Mouse (Mus musculus): Measurements from ENCODE around the gene Wnt6. TPM values are rescaled to one million over a fixed set of nuclear protein-coding genes. Genes with fewer than 3 reads are reported as not detected.

Gene Wnt6
- total RNA-seq, 1 experiment = 2.8 TPM

GRCm38 (mm10) chr1:74797459-74797858 lies 25.8 kb downstream of the Wnt6 start:
- no peak overlapping the region for H3K4me3 ChIP-seq (ENCODE audit: insufficient read depth in 1 of 2, low read depth in 1 of 2, low read length in 2 of 2, poor library complexity in 1 of 2, severe bottlenecking in 1 of 2)
- in situ Hi-C loops (cut with MboI; ENCODE audit: low sequenced_read_pairs in 2 of 2, unreplicated experiment in 2 of 2) = no loop called here
- DNase-seq (ENCODE audit: low read depth, low spot score) = no peak
- peaks cover 0 to 4% of the 10 kb centered on the region in 2 experiments; a peak in 1 of 4 replicates for H3K4me1 ChIP-seq (ENCODE audit: control insufficient read depth in 2 of 2, insufficient read depth in 2 of 2, low read length in 2 of 2, poor library complexity in 1 of 2)
- no peaks in the 10 kb centered on the region for H3K36me3 ChIP-seq (ENCODE audit: control insufficient read depth, insufficient read depth, low read length, poor library complexity, severe bottlenecking)
- no peaks in the 10 kb centered on the region for H3K9me3 ChIP-seq (ENCODE audit: control insufficient read depth, insufficient read depth, low read depth, low read length)
- H3K9ac ChIP-seq (ENCODE audit: insufficient read depth, low read depth, low read length, poor library complexity, severe bottlenecking) = no peak overlapping the region
- no peak overlapping the region for H3K27ac ChIP-seq (ENCODE audit: insufficient read depth, low read depth, low read length, poor library complexity, severe bottlenecking)
- no peak for TF ChIP-seq MAFK (IDR thresholded peaks at IDR 0.05; ENCODE audit: insufficient read depth, low read depth, low read length)
- no peak for TF ChIP-seq CHD2 (IDR thresholded peaks at IDR 0.05; ENCODE audit: low read depth, low read length)
- no peak for TF ChIP-seq ZC3H11A (IDR thresholded peaks at IDR 0.05; ENCODE audit: borderline replicate concordance, low read depth, low read length)
- TF ChIP-seq HCFC1 (IDR thresholded peaks at IDR 0.05; ENCODE audit: borderline replicate concordance, insufficient read depth, low read length) = no peak
- no peak for TF ChIP-seq ZNF384 (IDR thresholded peaks at IDR 0.05; ENCODE audit: low read depth, low read length)

GRCm38 (mm10) chr1:74800424-74800888 lies 28.8 kb downstream of the Wnt6 start:
- in situ Hi-C loops (cut with MboI; ENCODE audit: low sequenced_read_pairs in 2 of 2, unreplicated experiment in 2 of 2) = loop anchor here in 1 of 2 experiments (5.0 to 10.0 kb wide), 2 partner anchors 54 to 82 kb away; partner anchors contain the start of gene Cdk5r2
- no peak for DNase-seq (ENCODE audit: low read depth, low spot score)
- H3K36me3 ChIP-seq (ENCODE audit: control insufficient read depth, insufficient read depth, low read length, poor library complexity, severe bottlenecking) = no peaks in the 10 kb centered on the region
- peak overlapping the region in 1 of 2 experiments; percentile 32; a peak in 3 of 4 replicates for H3K4me3 ChIP-seq (ENCODE audit: insufficient read depth in 1 of 2, low read depth in 1 of 2, low read length in 2 of 2, poor library complexity in 1 of 2, severe bottlenecking in 1 of 2)
- no peaks in the 10 kb centered on the region for H3K9me3 ChIP-seq (ENCODE audit: control insufficient read depth, insufficient read depth, low read depth, low read length)
- no peak overlapping the region for H3K9ac ChIP-seq (ENCODE audit: insufficient read depth, low read depth, low read length, poor library complexity, severe bottlenecking)
- no peak for TF ChIP-seq CHD2 (IDR thresholded peaks at IDR 0.05; ENCODE audit: low read depth, low read length)
- TF ChIP-seq ZC3H11A (IDR thresholded peaks at IDR 0.05; ENCODE audit: borderline replicate concordance, low read depth, low read length) = no peak
- no peak for TF ChIP-seq ZNF384 (IDR thresholded peaks at IDR 0.05; ENCODE audit: low read depth, low read length)
- TF ChIP-seq HCFC1 (IDR thresholded peaks at IDR 0.05; ENCODE audit: borderline replicate concordance, insufficient read depth, low read length) = no peak
- no peak for TF ChIP-seq MAFK (IDR thresholded peaks at IDR 0.05; ENCODE audit: insufficient read depth, low read depth, low read length)
- H3K4me1 ChIP-seq (ENCODE audit: control insufficient read depth in 2 of 2, insufficient read depth in 2 of 2, low read length in 2 of 2, poor library complexity in 1 of 2) = peaks cover 0 to 12% of the 10 kb centered on the region in 2 experiments; a peak in 1 of 4 replicates
- no peak overlapping the region for H3K27ac ChIP-seq (ENCODE audit: insufficient read depth, low read depth, low read length, poor library complexity, severe bottlenecking)

DNA sequence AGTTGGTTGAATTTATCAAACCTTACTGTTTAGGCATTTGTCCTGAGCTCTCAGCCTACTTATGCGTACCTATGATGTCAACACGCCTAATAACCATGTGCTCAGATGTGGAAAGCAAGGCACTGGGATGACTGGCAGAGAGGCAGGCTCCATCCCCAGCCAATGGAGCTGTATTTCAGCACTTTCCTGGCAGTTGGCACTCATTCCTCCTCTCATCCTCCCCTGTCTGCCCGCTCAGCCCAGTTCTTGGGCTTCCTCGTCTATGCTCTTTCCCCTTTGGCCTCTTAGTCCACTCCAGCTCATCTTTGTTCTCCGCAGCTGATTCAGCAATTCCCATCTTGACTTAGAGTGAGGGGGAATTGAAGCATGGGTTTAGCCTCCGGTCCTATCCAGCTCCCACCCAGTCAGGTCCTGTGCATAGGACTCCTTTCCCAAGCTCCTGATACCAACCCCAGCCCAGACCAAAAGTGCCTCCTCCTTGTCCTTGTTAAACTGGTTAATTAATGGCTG lies 30.0 kb downstream of the Wnt6 start:
- TF ChIP-seq MAFK (IDR thresholded peaks at IDR 0.05; ENCODE audit: insufficient read depth, low read depth, low read length) (no peak), CHD2 (IDR thresholded peaks at IDR 0.05; ENCODE audit: low read depth, low read length) (no peak), ZC3H11A (IDR thresholded peaks at IDR 0.05; ENCODE audit: borderline replicate concordance, low read depth, low read length) (no peak), HCFC1 (IDR thresholded peaks at IDR 0.05; ENCODE audit: borderline replicate concordance, insufficient read depth, low read length) (no peak), ZNF384 (IDR thresholded peaks at IDR 0.05; ENCODE audit: low read depth, low read length) (no peak)
- no peak overlapping the region for H3K4me3 ChIP-seq (ENCODE audit: insufficient read depth in 1 of 2, low read depth in 1 of 2, low read length in 2 of 2, poor library complexity in 1 of 2, severe bottlenecking in 1 of 2)
- no peaks in the 10 kb centered on the region for H3K9me3 ChIP-seq (ENCODE audit: control insufficient read depth, insufficient read depth, low read depth, low read length)
- no peak for DNase-seq (ENCODE audit: low read depth, low spot score)
- H3K9ac ChIP-seq (ENCODE audit: insufficient read depth, low read depth, low read length, poor library complexity, severe bottlenecking) = no peak overlapping the region
- in situ Hi-C loops (cut with MboI; ENCODE audit: low sequenced_read_pairs in 2 of 2, unreplicated experiment in 2 of 2) = loop anchor here in 1 of 2 experiments (5.0 to 10.0 kb wide), 2 partner anchors 53 to 81 kb away; partner anchors contain the start of gene Cdk5r2
- no peak overlapping the region for H3K27ac ChIP-seq (ENCODE audit: insufficient read depth, low read depth, low read length, poor library complexity, severe bottlenecking)
- no peaks in the 10 kb centered on the region for H3K36me3 ChIP-seq (ENCODE audit: control insufficient read depth, insufficient read depth, low read length, poor library complexity, severe bottlenecking)
- H3K4me1 ChIP-seq (ENCODE audit: control insufficient read depth in 2 of 2, insufficient read depth in 2 of 2, low read length in 2 of 2, poor library complexity in 1 of 2) = peaks cover 2 to 17% of the 10 kb centered on the region in 2 experiments; a peak in 2 of 4 replicates

- DNase-seq (ENCODE audit: low read depth, low spot score) = no peak
- TF ChIP-seq CHD2 (IDR thresholded peaks at IDR 0.05; ENCODE audit: low read depth, low read length) (no peak), MAFK (IDR thresholded peaks at IDR 0.05; ENCODE audit: insufficient read depth, low read depth, low read length) (no peak), HCFC1 (IDR thresholded peaks at IDR 0.05; ENCODE audit: borderline replicate concordance, insufficient read depth, low read length) (0 out of 2 replicates have a peak, but pooled peaks have one; percentile 16), ZNF384 (IDR thresholded peaks at IDR 0.05; ENCODE audit: low read depth, low read length) (no peak), ZC3H11A (IDR thresholded peaks at IDR 0.05; ENCODE audit: borderline replicate concordance, low read depth, low read length) (no peak)
- no peaks in the 10 kb centered on the region for H3K9me3 ChIP-seq (ENCODE audit: control insufficient read depth, insufficient read depth, low read depth, low read length)
- H3K4me3 ChIP-seq (ENCODE audit: insufficient read depth in 1 of 2, low read depth in 1 of 2, low read length in 2 of 2, poor library complexity in 1 of 2, severe bottlenecking in 1 of 2) = peak overlapping the region; percentile 65
- no peaks in the 10 kb centered on the region for H3K36me3 ChIP-seq (ENCODE audit: control insufficient read depth, insufficient read depth, low read length, poor library complexity, severe bottlenecking)
- H3K27ac ChIP-seq (ENCODE audit: insufficient read depth, low read depth, low read length, poor library complexity, severe bottlenecking) = no peak overlapping the region
- peak overlapping the region; percentile 58 for H3K9ac ChIP-seq (ENCODE audit: insufficient read depth, low read depth, low read length, poor library complexity, severe bottlenecking)
- H3K4me1 ChIP-seq (ENCODE audit: control insufficient read depth in 2 of 2, insufficient read depth in 2 of 2, low read length in 2 of 2, poor library complexity in 1 of 2) = peaks cover 2 to 26% of the 10 kb centered on the region in 2 experiments; a peak in 2 of 4 replicates
- in situ Hi-C loops (cut with MboI; ENCODE audit: low sequenced_read_pairs in 2 of 2, unreplicated experiment in 2 of 2) = loop anchor here in 1 of 2 experiments (5.0 to 10.0 kb wide), 2 partner anchors 52 to 79 kb away; partner anchors contain the start of gene Cdk5r2
Observed at GRCm38 (mm10) chr1:74802795-74803656, 31.3 kb downstream of the Wnt6 start.

All from ES-E14 (cell line).